Mouse (Mus musculus): ENCODE measurements at regions not wholly inside any gene's neighbourhood (a gene's known extent, or its start where the extent isn't known, plus 50 kb on each side); places are given as distances from the start of the nearest gene placed in this dataset.
"Not testable (repeated sequence)": the region's sequence is repeated elsewhere in the genome, so short reads cannot be mapped to it uniquely, and the experiment has no call there.

GRCm38 (mm10) chr6:31129987-31130386, 171.1 kb upstream of the Klf14 start:
- intact Hi-C loops (cut with DNase I), result loop anchor here (5.0 kb wide), 1 partner anchor 53 kb away; no protein-coding TSS in a partner anchor

DNA sequence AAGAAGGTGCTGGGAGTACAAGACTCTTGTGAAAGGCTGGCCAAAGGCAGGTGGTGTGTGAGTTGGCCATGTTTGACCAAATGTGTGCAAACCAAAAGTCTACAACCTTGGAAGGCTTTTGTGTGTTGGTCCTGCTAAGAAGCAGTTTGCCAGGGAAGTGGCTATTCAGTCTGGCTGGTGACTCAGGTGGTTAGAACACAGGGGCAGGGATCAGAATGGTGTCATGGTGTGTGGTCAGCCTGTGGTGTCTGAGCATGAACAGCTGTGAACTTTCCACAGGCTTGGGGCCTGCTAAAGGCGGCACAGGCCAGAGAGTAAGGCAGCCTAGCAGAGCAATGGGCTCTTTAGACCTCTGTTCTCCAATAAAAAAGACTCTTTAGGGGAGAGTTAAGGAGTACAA, 171.6 kb upstream of the Klf14 start:
- intact Hi-C loops (cut with DNase I), result no loop called here

- intact Hi-C loops (cut with DNase I), result no loop called here
Measured at GRCm38 (mm10) chr6:31131716-31132115, 172.8 kb upstream of the Klf14 start.

- intact Hi-C loops (cut with DNase I), result no loop called here
Measured at GRCm38 (mm10) chr6:31132396-31133190, 173.7 kb upstream of the Klf14 start.

- intact Hi-C loops (cut with DNase I), result no loop called here
Measured at GRCm38 (mm10) chr6:31133896-31134735, 175.2 kb upstream of the Klf14 start.

DNA sequence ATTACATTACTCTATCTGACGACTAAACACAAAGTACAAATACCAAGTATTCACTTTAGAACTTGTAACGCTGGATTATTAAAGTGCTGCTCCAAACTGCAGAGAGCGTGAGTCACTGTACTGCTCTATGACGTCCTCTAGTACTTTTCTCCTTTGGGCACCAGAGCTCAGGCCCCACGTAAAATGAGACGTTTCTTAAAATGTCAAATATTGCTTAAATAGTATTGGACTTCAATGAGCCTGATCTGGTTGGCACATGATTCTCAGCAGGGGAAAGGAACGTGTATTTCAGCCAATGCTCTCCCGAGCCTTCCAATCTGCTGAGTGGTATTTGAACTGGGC, 175.8 kb upstream of the Klf14 start:
- intact Hi-C loops (cut with DNase I), result no loop called here

DNA sequence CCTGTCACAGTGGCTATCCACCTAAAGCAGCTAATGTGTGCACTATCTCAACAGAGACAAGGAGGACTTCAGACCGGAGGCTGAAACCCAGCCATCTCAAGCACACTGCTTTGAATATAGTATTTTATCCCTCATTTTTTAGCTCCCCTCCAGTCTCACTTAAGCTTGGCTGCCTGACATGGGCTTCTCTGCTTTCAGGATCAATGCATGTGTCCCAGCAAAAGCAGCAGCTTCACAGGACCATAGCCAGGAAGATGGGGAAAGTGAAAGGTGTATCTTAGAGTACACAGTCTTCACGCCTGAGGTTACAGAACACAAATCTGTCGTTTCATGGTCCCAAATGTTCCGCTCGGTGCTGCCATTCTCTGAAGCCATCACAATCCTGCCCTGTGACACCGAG, 176.7 kb upstream of the Klf14 start:
- intact Hi-C loops (cut with DNase I), result no loop called here

DNA sequence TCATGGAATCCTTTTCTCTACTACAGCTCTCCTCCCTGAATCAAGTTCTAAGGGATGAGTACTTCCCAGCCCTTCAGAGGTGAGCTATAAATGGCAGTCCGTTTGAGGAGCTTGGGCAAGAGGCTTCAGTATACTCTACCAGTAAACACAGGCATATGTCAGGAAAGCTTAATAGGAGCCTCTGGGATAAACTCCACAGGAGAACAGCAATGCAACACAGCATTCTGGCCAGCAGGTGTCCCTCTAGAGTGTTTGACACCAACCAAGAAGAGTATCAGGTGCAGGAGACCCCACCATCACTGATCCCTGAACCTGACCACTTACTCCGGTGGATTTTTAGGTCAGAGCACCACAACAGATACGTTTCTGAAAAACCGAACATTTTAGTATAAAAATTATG, 178.0 kb upstream of the Klf14 start:
- intact Hi-C loops (cut with DNase I), result no loop called here

DNA sequence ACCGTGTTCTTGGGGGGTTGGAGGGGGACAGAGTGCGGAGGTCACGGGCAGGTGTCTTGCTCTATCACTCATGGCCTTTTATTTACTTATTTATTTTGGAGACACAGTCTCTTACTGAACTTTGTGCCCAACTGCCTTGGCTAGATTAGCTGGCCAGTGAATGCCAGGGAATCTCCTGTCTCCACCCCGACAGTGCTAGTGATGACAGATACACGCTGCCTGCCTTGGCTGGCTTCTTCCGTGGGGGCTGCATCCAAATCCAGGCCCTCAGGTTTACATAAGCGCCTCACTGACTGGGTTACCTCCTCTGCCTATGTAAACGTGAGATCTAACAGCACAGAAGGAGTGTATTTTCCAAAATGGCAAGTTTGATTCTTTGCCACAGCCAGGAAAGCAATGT, 178.5 kb upstream of the Klf14 start:
- intact Hi-C loops (cut with DNase I), result no loop called here

DNA sequence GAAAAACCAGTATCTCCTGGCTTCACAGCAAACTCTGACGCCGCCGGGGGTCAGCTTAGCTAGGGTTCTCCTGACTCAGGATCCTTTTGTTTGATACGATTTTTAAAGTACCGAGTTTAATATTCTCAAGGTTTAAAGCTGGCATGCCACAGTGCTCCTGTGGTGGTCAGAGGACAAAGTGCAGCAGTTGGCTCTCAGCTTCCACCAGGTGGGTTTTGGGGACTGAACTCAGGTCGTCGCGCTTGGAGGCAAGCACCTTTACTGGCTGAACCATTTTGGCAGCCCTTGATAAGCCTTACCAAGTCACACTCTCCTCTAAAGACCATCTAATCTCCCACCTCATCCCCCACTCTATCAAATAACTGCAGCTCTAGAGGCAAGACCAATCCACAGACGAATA, 181.1 kb upstream of the Klf14 start:
- intact Hi-C loops (cut with DNase I), result no loop called here

DNA sequence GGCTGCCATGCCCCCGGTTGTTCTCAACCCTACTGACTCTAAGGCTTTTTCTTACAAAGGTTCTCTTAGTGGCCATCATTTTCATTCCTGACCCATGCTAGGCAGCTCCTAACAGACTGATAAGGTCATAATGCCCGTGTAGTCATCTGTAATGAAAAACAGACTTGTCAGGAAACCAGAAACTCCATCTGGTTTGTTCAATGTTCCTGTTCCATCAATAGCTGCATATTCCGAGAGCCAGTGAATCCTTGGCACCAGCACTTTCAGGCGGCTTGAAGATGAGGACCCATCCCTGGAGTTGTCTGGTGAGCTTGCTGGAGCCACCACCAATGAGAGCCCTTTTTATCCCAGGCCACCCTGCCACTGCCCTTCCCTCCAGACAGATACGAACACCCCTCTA, 181.7 kb upstream of the Klf14 start:
- intact Hi-C loops (cut with DNase I), result no loop called here

DNA sequence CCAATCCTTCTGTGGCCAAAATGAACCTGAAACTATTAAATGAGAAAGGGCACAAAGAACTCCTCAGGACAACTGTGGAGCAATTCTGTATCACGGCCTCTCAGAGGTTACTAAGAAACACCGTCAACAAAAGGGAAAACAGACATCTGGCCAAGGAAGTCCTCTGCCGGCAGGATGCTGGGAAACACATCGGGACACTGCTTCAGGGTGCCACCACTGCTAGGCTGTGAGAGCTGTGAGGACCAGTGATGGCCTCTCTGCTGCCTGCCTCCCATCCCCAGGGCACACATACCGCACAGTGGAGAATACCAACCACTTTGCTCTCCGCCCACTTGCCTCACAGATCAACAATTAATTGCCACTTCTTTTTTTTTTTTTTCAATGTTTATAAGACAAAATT, 182.6 kb upstream of the Klf14 start:
- intact Hi-C loops (cut with DNase I), result no loop called here

- intact Hi-C loops (cut with DNase I), result not testable (repeated sequence)
Measured at GRCm38 (mm10) chr6:31142479-31143007, 183.7 kb upstream of the Klf14 start.

GRCm38 (mm10) chr6:31145687-31146086, 186.8 kb upstream of the Klf14 start:
- intact Hi-C loops (cut with DNase I), result no loop called here

DNA sequence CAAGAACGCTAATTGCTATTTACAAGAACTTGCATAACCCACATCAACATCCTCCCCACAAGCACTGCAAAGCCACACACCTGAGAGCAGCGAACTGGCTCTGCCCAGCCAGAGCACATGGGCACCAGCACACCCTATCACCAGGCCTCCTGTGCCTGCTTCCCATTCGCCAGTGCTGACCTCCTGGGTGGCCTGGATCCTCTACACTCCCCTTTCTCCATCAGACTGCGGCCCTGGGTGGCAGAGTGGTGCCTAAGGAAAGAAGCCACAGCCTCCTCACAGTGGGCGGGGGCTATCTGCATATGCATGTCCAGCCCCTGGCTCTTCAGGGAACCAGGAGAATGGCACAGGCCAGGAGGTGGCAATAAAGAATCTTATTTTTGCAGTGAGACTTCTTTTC, 187.9 kb upstream of the Klf14 start:
- intact Hi-C loops (cut with DNase I), result no loop called here

GRCm38 (mm10) chr6:31147682-31148081, 188.8 kb upstream of the Klf14 start:
- intact Hi-C loops (cut with DNase I), result no loop called here

DNA sequence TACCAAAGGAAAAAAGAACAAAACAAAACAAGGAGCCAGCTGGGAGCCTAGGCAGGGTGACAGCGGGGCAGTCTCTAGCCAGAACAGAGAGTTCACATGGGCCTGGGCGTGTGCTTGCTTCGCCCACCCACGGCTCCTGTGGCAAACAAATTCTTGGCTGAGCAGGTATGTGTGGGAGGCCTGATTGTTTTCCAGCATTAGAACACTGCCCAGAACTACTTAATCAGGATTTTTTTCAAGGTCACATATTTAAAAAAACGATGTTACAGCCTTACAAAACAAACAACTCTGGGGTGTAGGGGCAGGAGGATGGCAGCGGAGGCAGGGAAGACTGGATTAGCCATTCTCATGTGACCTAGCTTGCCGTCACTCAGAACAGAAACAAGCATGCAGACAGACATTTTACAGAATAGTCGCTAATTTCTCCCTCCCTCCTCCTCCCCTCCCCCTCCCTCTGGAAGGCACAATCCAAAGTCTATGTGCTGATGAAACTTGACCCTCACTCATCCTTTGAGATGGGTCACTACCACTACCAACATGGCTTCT, 189.5 kb upstream of the Klf14 start:
- intact Hi-C loops (cut with DNase I), result no loop called here

DNA sequence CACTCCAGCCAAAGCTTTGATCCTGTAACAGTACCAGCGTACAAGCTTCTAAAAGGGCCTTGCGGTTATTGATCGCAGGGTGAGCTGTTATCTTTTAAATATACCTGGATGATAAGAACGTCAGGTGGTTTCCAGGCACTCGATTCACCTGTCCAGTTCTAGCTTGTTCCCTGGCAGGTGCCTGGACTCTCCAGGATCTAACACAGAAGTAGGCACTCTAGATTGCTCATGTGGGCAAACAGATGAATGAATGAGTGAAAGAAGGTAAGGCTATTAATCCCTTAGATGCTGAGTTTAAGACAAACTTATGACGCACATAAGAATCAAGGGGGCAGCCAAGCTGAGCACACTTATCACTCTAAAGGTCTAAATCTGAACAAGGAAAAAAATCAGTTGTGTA, 190.3 kb upstream of the Klf14 start:
- intact Hi-C loops (cut with DNase I), result no loop called here

- intact Hi-C loops (cut with DNase I), result no loop called here
Measured at GRCm38 (mm10) chr6:31150416-31150815, 191.5 kb upstream of the Klf14 start.

GRCm38 (mm10) chr6:31155857-31156256, 197.0 kb upstream of the Klf14 start:
- intact Hi-C loops (cut with DNase I), result no loop called here

DNA sequence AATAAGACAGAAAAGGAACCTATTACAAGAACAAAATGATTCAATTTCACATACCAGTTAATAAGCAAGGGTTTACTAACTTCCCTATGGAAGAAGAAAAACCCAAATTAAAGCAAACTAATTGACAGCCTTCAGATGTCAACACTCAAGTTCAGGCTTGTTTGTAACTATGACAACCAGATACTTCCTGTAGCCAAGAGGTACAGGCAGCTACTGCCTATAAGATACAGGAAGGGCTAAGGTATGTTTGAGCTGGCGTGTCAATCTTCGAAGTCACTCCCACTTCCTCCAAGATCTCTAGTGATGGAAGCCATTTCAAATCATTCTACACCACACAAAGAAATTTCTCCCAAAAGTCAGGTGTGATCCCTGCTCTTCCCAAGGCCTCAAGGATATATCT, 198.1 kb upstream of the Klf14 start:
- intact Hi-C loops (cut with DNase I), result no loop called here

- intact Hi-C loops (cut with DNase I), result no loop called here
Measured at GRCm38 (mm10) chr6:31157429-31157828, 198.6 kb upstream of the Klf14 start.
